Mouse (Mus musculus): ENCODE data around the gene Selenon. TPM values are rescaled to one million over a fixed set of nuclear protein-coding genes. Genes with fewer than 3 reads are reported as not detected.

Gene Selenon
- polyA plus RNA-seq, 1 experiment = 46.4 TPM

GRCm38 (mm10) chr4:134516981-134517380 lies 35.0 kb downstream of the Selenon start:
- Histone ChIP-seq H3K4me3 (ENCODE audit: insufficient read depth, poor library complexity, severe bottlenecking) (no peak overlapping the region), H3K36me3 (ENCODE audit: control insufficient read depth, insufficient read depth) (peaks cover 21% of the 10 kb centered on the region), H3K27me3 (ENCODE audit: control insufficient read depth, insufficient read depth, insufficient read length) (no peaks in the 10 kb centered on the region), H3K79me3 (ENCODE audit: low read depth) (peaks cover 42% of the 10 kb centered on the region), H3K79me2 (ENCODE audit: control insufficient read depth, insufficient read depth) (peaks cover 82% of the 10 kb centered on the region), H3ac (ENCODE audit: control insufficient read depth, insufficient read length, low read depth) (no peak overlapping the region)
- no peak for TF ChIP-seq USF1 (IDR thresholded peaks at IDR 0.05; ENCODE audit: low read depth)
- TF ChIP-seq FOSL1 (IDR thresholded peaks at IDR 0.05; ENCODE audit: insufficient read depth, low read length, poor library complexity, severe bottlenecking) = no peak
- TF ChIP-seq MAX (IDR thresholded peaks at IDR 0.05) = no peak
- no peak for TF ChIP-seq MYOD1 (IDR thresholded peaks at IDR 0.05; ENCODE audit: control insufficient read depth, insufficient read length, low read depth)
- no peak for TF ChIP-seq MYOG (IDR thresholded peaks at IDR 0.05; ENCODE audit: control insufficient read depth, extremely low read depth, insufficient read length)
- TF ChIP-seq CTCF (IDR thresholded peaks at IDR 0.05; ENCODE audit: control insufficient read depth, insufficient read depth, insufficient read length) = no peak
- no peak for TF ChIP-seq CEBPB (IDR thresholded peaks at IDR 0.05; ENCODE audit: low read depth)

GRCm38 (mm10) chr4:134515614-134516013 lies 36.4 kb downstream of the Selenon start:
- TF ChIP-seq CTCF (IDR thresholded peaks at IDR 0.05; ENCODE audit: control insufficient read depth, insufficient read depth, insufficient read length) (no peak), USF1 (IDR thresholded peaks at IDR 0.05; ENCODE audit: low read depth) (no peak), MYOD1 (IDR thresholded peaks at IDR 0.05; ENCODE audit: control insufficient read depth, insufficient read length, low read depth) (no peak), FOSL1 (IDR thresholded peaks at IDR 0.05; ENCODE audit: insufficient read depth, low read length, poor library complexity, severe bottlenecking) (no peak), MYOG (IDR thresholded peaks at IDR 0.05; ENCODE audit: control insufficient read depth, extremely low read depth, insufficient read length) (no peak), CEBPB (IDR thresholded peaks at IDR 0.05; ENCODE audit: low read depth) (no peak)
- Histone ChIP-seq H3K36me3 (ENCODE audit: control insufficient read depth, insufficient read depth) (peaks cover 19% of the 10 kb centered on the region), H3K79me3 (ENCODE audit: low read depth) (peaks cover 48% of the 10 kb centered on the region), H3K79me2 (ENCODE audit: control insufficient read depth, insufficient read depth) (peaks cover 90% of the 10 kb centered on the region), H3K27me3 (ENCODE audit: control insufficient read depth, insufficient read depth, insufficient read length) (no peaks in the 10 kb centered on the region), H3ac (ENCODE audit: control insufficient read depth, insufficient read length, low read depth) (no peak overlapping the region), H3K4me3 (ENCODE audit: insufficient read depth, poor library complexity, severe bottlenecking) (no peak overlapping the region)

GRCm38 (mm10) chr4:134514309-134514930 lies 37.5 kb downstream of the Selenon start:
- no peak for TF ChIP-seq USF1 (IDR thresholded peaks at IDR 0.05; ENCODE audit: low read depth)
- TF ChIP-seq CTCF (IDR thresholded peaks at IDR 0.05; ENCODE audit: control insufficient read depth, insufficient read depth, insufficient read length) = no peak
- no peak for TF ChIP-seq FOSL1 (IDR thresholded peaks at IDR 0.05; ENCODE audit: insufficient read depth, low read length, poor library complexity, severe bottlenecking)
- no peak for TF ChIP-seq CEBPB (IDR thresholded peaks at IDR 0.05; ENCODE audit: low read depth)
- no peak for TF ChIP-seq MAX (IDR thresholded peaks at IDR 0.05)
- no peak for TF ChIP-seq MYOG (IDR thresholded peaks at IDR 0.05; ENCODE audit: control insufficient read depth, extremely low read depth, insufficient read length)
- no peak for TF ChIP-seq MYOD1 (IDR thresholded peaks at IDR 0.05; ENCODE audit: control insufficient read depth, insufficient read length, low read depth)
- no peak overlapping the region for H3K4me3 ChIP-seq (ENCODE audit: insufficient read depth, poor library complexity, severe bottlenecking)
- H3K27me3 ChIP-seq (ENCODE audit: control insufficient read depth, insufficient read depth, insufficient read length) = no peaks in the 10 kb centered on the region
- H3K79me3 ChIP-seq (ENCODE audit: low read depth) = peaks cover 45% of the 10 kb centered on the region
- H3K79me2 ChIP-seq (ENCODE audit: control insufficient read depth, insufficient read depth) = peaks cover 78% of the 10 kb centered on the region
- H3ac ChIP-seq (ENCODE audit: control insufficient read depth, insufficient read length, low read depth) = no peak overlapping the region
- peaks cover 13% of the 10 kb centered on the region for H3K36me3 ChIP-seq (ENCODE audit: control insufficient read depth, insufficient read depth)

GRCm38 (mm10) chr4:134512798-134513197 lies 39.2 kb downstream of the Selenon start:
- H3K4me3 ChIP-seq (ENCODE audit: insufficient read depth, poor library complexity, severe bottlenecking) = no peak overlapping the region
- peaks cover 7% of the 10 kb centered on the region for H3K36me3 ChIP-seq (ENCODE audit: control insufficient read depth, insufficient read depth)
- TF ChIP-seq FOSL1 (IDR thresholded peaks at IDR 0.05; ENCODE audit: insufficient read depth, low read length, poor library complexity, severe bottlenecking) = no peak
- no peak for TF ChIP-seq CTCF (IDR thresholded peaks at IDR 0.05; ENCODE audit: control insufficient read depth, insufficient read depth, insufficient read length)
- TF ChIP-seq MAX (IDR thresholded peaks at IDR 0.05) = no peak
- no peak for TF ChIP-seq USF1 (IDR thresholded peaks at IDR 0.05; ENCODE audit: low read depth)
- TF ChIP-seq CEBPB (IDR thresholded peaks at IDR 0.05; ENCODE audit: low read depth) = no peak
- no peak for TF ChIP-seq MYOG (IDR thresholded peaks at IDR 0.05; ENCODE audit: control insufficient read depth, extremely low read depth, insufficient read length)
- no peak for TF ChIP-seq MYOD1 (IDR thresholded peaks at IDR 0.05; ENCODE audit: control insufficient read depth, insufficient read length, low read depth)
- H3ac ChIP-seq (ENCODE audit: control insufficient read depth, insufficient read length, low read depth) = no peak overlapping the region
- peaks cover 63% of the 10 kb centered on the region for H3K79me2 ChIP-seq (ENCODE audit: control insufficient read depth, insufficient read depth)
- H3K27me3 ChIP-seq (ENCODE audit: control insufficient read depth, insufficient read depth, insufficient read length) = no peaks in the 10 kb centered on the region
- peaks cover 35% of the 10 kb centered on the region for H3K79me3 ChIP-seq (ENCODE audit: low read depth)

GRCm38 (mm10) chr4:134511730-134512129 lies 40.2 kb downstream of the Selenon start:
- Histone ChIP-seq H3K4me3 (ENCODE audit: insufficient read depth, poor library complexity, severe bottlenecking) (peak overlapping the region; percentile 43), H3ac (ENCODE audit: control insufficient read depth, insufficient read length, low read depth) (peak overlapping the region; percentile 37), H3K36me3 (ENCODE audit: control insufficient read depth, insufficient read depth) (peaks cover 6% of the 10 kb centered on the region), H3K79me2 (ENCODE audit: control insufficient read depth, insufficient read depth) (peaks cover 52% of the 10 kb centered on the region), H3K79me3 (ENCODE audit: low read depth) (peaks cover 26% of the 10 kb centered on the region), H3K27me3 (ENCODE audit: control insufficient read depth, insufficient read depth, insufficient read length) (no peaks in the 10 kb centered on the region)
- TF ChIP-seq CEBPB (IDR thresholded peaks at IDR 0.05; ENCODE audit: low read depth) = no peak
- TF ChIP-seq MAX (IDR thresholded peaks at IDR 0.05) = no peak
- TF ChIP-seq MYOG (IDR thresholded peaks at IDR 0.05; ENCODE audit: control insufficient read depth, extremely low read depth, insufficient read length) = no peak
- TF ChIP-seq CTCF (IDR thresholded peaks at IDR 0.05; ENCODE audit: control insufficient read depth, insufficient read depth, insufficient read length) = no peak
- peak; percentile 31 for TF ChIP-seq MYOD1 (IDR thresholded peaks at IDR 0.05; ENCODE audit: control insufficient read depth, insufficient read length, low read depth)
- no peak for TF ChIP-seq USF1 (IDR thresholded peaks at IDR 0.05; ENCODE audit: low read depth)
- TF ChIP-seq FOSL1 (IDR thresholded peaks at IDR 0.05; ENCODE audit: insufficient read depth, low read length, poor library complexity, severe bottlenecking) = no peak

Data from C2C12 (cell line).